Mouse (Mus musculus): ENCODE measurements around the gene Dnah2.
A peak's percentile ranks its signal among the peaks of the same experiment; 100 is the strongest.

The Dnah2 gene

DNA sequence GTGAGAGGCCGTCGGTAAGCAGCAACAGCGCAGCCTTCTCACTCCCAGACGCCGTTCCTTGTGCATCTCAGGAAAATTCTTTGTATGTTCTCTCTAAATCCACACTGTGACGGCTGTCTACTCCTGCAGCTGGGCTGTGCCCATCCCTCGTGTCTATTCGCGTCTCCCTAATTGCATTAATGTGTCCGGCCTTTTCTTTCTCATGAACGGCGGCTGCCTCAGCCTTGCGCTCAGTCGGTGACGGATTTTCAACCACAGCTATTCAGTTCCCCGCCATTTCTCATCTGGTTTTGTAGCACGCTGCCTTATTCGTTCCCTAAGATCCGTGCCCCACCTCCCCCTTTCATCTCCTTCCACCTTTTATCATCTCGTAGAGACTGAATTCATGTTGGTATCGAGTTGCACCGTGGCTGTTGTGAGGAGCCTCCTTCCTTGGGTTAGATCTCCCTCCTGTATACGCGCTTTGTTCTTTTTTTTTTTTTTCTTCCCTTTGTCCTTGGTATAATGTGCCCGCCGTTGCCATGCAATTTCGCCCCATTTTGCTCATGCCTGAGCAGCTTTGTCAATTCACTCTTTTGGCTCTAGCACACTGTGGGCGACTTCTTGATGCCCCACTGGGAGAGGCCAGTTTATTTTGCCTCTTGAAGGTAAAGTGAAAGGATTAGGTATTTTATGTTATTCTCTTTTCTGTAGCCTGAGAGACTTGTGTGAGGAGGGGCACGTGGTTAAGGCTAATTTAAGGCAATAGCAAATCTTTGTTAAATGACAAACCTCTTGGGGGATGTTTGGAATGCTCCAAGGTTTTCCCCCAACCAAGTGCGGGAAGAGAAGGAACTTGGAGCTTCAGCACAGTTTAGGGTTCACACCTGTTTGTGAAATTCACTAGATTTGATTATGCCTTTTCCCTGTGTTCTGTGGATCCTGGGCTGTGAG lies 21.5 kb downstream of the Dnah2 start:
- DNase-seq = peak; percentile 47

DNA sequence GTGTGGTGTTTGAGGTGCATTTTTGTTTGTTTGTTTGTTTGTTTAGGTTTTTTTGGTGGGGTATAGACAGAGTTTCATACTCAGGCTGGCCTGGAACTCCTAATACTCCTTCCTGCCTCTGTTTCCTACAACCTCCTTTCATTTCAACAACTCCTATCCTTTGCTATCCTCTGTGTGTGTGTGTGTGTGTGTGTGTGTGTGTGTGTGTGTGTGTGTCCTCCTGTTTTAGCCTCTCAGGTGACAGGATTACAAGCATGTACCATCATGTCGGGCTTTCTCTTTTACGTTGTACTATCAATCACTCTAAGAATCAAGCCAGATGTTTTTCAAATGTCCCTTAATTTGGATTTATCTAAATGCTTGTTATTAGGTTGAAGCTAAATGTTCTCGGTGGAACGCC lies 22.3 kb downstream of the Dnah2 start:
- no peak for DNase-seq

DNA sequence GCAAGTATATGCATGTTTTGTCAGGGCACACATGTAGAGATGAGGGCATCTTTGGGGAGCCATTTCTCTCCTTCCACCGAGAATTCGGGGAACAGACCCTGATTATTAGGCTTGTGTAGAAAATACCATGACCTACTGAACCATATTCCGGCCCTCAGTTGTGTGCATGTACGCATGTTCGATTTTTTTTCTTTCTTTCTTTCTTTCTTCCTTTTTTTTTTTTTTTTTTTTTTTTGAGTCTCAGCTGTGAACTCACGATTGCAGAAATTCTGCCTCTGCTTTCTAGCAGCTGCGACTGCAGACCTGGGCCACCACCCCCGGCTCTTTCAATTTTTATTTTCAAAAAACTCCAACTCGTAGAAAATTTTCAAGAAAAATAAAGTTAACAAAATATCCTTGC lies 23.2 kb downstream of the Dnah2 start:
- DNase-seq = no peak

DNA sequence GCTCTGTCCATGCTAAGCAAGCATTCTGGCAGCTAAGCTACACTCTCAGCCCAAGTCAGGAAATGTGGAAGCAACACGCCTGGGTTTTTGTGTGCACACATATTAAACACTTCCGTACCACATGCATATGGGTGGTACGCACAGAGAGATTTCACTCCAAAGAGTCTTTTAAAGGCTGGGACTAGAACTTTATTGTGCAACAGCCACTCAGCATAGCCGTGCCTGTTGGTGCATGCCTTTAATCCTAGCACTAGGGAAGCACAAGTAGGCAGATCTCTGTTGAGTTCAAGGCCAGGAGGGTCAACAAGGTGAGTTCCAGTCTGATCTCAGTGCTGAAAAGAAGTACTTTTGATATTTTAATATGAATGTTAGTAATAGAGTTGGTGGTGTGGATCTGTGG lies 25.3 kb downstream of the Dnah2 start:
- DNase-seq = no peak

DNA sequence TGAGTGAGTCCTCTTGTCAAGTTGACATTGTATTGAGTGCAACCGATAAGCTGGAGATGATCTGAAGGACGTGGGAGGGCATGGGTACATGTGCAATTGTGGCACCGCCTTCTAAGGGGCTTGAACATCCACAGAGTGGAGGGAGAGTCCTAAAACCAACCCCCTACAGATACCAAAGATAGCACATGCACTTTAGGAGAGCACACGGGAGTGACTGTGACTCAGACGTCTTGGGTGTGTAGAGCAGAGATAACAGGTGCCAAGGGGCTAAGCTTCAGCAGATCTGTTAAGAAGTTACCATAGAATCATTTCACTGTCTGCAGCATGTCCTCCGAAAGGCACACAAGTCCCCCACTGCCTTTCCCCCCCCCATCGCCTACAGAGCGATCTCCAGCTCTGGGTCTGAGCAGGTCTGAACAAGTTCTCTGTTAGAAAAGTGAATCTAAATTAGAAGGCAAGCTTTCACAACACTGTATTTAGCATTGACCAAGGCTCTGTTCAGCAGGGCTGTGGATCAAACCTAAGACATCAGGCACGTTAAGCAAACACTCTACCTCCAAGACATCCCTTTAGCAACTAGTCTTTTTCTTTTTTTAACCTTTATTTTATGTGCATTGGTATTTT lies 27.3 kb downstream of the Dnah2 start:
- no peak for DNase-seq

DNA sequence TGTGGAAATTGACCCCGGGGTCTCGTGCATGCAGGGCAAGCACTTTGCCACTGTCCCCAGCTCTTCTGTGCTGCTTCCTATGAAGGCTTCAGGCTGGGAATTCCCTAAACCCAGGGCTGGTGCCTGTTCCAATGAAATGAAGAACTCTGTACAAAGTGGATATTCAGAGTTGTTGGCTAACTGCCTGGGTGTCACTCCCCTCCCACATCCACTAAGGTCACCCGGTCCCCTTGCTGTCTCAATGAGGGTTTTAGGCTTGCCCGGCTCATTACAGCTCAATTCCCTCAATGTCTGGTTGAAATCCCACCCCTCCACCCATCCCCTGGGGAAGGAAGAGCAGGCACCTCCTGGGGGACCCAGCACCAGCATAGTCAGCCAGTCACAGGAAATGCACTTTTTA lies 28.9 kb downstream of the Dnah2 start:
- no peak for DNase-seq

DNA sequence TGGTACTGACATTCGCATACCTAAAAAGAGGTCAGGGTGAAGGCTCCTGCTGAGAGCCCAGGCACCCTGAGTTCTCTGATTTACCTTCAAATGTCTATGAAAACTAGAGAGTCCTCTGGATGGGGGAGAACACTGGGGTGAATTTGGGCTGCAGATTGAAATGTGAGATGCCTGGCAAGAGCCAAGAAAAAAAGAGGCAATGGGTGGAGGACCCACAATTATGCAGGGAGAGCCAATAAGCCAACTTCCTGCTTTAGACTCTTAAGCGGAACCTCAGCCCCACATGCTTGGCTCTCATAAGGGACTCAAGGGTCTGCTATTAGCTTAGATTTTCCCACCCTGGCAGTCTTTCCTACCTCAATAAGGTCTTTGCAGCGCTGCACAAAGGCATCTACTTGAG lies 32.2 kb downstream of the Dnah2 start:
- DNase-seq = no peak

DNA sequence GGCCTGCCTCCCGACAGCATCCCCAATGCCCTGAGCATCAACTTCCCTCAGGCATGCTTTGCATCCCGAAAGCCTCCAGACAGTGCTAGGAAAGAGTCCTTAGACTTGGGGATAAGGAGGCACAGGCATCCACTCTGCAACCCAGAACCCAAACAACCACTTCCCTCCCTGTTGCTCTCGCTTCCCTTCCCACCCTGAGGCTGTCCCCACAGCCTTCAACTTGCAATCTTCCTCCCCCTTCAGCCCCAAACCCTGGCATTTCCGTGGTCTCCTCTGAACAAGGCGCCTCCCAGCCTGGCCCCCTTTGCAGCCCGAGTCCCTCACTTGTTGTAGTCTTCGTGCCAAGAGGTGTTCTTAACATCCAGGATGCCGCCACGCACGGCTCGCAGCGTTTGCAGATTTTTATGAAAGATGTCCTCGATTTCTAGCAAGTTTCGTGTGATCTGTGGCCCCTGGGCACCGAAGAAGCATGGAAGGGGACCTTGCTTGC lies 32.7 kb downstream of the Dnah2 start:
- DNase-seq = no peak

DNA sequence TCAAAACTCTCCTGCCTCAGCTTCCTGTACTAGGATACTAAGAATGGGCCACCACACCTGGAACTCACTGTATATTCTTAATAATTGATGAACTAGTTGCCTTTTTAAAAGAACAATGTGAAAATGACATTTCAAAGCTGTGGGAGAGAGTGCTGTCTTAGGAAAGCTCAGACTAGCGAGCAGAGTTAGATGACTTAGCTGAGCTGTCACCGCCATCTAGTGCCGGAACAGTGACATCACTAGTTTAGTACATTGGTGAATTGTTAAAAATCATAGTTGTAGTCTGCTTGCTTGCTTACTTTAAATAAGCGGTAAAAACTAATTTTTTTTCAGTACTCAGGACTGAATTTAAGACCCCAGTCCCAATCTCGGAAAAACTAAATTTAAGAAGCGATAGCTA lies 35.1 kb downstream of the Dnah2 start:
- DNase-seq = peak; percentile 68

DNA sequence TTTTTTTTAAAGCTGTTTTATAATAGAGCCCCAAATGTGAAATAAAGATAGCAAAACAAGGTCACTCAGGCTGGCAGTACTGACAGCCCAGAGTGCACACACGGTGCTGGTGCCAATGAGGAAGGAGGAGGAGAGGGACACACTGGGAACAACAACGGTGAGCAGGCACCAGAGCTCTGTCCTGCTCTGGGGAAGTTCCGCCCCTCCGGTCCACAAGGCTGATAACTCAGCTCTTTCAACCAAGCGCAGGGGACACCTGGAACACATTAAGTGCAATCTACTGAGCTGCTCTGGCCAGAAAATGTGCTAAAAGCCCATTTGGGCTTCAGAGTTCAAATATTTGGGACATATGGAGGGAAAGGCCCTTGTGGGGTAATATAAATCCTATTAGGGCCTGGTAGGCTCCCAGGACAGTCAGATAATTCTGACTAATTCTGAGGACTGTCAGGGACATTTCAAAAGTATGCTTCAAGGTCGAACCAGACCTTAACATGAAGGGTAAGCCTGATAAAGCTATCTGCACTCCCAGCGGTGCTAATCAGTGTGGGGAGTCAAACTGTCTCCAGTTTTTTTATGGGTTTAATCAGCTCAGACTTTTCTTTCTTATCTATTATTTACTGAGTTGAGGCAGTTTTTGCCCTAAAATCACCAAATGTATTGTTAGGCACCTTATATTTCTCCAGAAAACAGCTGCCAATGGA lies 38.0 kb downstream of the Dnah2 start:
- DNase-seq = no peak

DNA sequence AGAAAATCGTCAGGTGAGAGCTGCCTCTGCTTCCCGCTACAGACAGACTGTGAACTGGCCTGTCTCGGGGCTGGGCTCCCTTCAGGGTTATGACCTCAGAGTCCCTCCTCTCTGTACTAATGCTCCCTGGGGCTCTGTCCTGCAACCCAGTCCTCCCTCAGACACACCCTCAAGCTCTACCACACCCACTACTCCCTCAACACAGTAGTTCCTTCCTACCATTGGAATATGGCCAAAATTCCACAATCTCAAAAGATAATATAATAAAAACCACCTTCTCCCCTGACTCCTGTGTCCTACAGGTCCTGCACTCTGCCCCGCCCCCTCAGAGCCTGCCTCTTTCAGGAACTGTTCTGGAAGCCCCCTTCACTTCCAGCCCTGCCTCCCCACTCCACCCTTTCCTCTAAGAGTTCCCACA lies 45.0 kb downstream of the Dnah2 start:
- DNase-seq = no peak

DNA sequence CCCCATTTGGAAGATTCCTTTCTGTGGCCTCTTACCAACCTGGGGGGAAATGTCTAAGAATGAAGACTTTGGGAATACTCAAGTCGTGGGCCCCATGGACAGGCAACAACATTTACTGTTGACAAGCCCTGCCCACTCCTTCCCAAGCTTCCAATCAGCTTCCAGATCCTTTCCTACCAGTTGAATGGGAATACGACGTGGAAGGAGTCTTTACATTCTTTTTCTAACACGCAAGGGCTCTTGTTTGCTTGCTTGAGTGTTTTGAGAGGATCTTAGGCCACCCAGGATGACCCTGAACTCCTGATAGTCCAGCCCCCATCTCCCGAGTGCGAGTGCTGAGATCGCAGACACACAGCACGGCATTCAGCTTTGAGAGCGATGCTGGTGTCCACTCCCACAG lies 47.4 kb downstream of the Dnah2 start:
- no peak for DNase-seq

DNA sequence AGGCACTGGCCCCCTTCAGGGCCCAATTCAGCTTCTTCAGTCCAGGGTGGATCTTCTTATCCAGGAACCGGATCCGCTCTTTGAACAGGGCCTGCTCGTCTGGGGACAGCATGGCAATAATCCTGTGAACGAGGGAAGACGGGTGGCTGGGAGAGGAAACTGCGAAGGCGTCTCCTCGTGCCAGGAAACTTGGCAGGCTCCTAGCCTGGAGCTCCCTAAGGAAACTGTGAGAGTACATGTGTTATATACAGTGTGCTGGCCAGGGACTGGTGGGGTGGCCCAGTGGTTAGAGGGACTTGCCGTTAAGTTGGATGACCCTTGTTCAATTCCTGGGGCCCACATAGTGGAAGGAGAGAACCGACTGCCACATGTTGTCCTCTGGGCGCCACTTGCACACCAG lies 49.8 kb downstream of the Dnah2 start:
- DNase-seq = peak; percentile 45

DNA sequence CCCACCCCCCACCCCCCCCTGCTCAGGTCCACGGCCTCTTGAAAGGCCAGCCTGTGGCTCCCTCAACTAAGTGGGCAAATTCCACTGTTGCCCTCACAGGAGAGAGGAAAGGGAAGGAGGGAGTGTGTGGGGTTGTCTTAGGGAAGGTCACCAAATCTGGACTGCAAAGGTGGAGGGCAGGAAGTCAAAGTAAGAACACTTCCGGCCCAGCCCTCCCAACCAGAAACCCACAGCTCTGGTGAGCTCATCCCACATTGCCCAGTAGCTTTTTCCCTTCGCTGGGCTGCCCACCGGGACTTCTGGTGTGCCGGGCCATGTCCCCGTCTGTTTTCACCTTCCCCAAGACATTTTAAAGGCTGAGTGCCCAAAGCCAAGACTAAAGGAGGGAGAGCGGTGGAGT lies 57.2 kb downstream of the Dnah2 start:
- DNase-seq = no peak

DNA sequence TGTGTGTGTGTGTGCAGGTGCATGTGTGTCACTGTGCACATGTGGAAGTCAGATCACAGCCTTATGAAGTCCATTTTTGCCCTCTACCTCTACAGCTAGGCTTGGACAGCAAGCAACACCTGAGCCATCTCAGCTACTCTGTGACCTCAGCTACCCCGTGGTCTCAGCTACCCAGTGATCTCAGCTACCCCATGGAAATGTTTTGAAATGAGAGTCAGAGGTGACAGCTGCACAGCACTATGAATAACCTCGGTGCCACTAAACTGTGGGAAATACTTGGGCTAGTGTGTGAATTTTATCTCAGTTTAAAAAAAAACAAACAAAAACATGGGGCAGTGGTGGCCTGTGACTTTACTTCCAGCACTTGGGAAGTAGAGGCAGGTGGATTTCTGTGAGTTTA lies 58.0 kb downstream of the Dnah2 start:
- DNase-seq = no peak

DNA sequence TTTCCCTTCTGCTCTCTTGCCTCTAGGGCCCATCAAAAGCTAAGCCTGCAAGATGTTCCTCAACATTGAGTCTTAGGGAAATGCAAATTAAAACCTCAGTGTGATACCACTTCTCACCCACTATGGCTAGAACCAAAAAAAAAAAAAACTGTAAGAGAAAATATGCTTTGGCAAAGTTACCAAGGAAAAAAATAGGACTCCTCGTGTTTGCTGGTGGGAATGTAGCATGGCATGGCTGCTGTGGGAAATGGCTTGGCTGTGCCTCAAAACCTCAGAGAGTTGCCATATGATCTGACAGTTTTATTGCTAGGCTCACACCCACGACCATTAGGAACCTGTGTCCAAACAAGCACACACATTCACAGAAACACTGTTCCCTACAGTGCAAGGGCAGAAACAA lies 61.4 kb downstream of the Dnah2 start:
- DNase-seq = no peak

DNA sequence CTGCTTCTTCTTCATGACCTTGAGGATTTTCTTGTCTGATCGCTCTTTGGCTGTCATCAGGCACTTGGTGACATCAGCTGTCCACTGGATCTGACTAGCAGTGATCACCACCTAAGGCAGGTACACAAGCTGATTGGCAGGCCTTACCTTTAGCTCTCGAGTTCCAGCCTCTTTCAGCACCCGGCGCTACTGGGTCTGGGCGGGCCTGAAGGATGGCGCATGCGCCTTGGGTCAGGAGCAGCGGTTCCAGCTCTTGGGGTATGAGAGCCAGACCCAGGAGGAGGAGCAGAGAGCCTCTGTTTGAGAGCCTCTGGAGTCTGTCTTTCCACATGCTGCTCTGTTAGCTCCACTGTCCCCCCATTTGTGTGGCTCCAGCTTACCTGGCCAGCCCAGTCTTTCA lies 71.3 kb downstream of the Dnah2 start:
- no peak for DNase-seq

DNA sequence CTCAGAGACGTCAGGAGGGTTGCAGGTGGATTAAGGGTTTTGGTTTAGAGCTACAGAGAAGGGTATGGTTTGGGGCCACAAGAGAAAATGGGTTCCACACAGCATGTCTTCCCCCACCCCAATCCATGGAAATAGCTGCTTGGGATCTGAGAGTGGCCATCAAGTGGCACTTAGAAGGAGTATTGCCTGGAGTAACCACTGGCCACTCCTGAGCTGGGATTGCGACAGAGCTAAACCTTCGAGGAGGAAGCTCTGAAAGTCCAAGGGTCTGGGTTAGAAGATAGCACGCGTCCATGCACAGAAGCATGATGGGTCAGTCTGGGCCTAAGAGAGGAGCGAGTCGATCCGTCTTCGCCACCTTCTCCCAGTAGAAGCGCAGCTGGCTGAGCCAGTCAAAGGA lies 72.1 kb downstream of the Dnah2 start:
- no peak for DNase-seq

DNA sequence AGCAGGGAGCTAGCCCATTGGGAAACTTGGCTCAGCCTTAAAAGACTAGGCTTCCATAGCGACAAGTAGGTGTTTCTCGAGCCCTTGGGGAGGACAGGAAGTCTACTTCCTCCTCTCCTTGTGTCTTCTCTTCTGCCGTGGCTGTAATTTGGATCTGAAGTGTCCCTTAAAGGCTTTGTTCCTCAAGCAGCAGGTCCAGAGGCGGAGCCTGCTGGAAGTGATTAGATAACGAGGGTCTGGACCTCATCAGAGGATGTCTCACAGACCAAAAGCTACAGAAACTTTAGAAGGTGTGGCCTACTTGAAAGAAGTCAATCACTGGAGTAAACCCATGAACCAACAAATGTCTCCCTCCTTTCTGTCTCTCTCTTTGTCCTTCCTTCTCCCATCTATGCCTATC lies 74.2 kb downstream of the Dnah2 start:
- no peak for DNase-seq

DNA sequence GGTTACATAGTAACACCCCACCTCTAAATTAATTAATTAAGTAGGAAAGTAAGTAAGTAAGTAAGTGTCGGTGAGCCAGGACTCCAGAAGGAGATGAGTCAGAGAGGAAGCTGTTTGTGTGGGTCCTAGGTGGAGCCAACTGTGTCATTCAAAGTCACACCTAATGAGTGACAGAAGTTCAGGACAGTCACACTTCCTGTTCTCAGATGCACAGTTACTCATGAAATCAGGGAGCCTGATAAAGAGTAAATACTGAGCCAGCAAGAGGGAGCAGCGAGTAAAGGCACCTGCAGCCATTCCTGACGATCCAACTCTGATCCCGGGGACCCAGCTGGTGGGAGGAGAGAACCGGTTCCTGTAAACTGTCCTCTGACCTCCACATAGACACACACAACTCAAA lies 76.2 kb downstream of the Dnah2 start:
- no peak for DNase-seq

DNA sequence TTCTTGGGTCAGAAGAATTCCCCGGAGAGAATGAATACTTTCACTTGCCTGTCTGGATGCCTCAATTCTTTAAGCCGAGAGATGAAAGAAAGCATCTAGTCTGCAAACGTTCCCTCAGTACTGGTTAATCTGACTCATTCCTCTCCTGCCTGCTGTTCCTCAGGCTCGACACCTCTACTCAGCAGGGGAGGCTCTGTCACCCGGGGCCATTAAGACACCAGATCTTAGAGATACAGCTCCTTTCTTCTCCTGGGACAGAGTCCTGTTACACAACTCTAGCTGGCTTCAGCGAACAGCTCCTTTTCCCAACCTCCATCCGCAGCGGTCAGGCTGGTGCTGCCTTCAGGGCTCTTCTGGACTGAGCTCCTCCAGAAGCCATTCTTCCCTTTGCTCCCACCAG lies 77.4 kb downstream of the Dnah2 start:
- DNase-seq = no peak

DNA sequence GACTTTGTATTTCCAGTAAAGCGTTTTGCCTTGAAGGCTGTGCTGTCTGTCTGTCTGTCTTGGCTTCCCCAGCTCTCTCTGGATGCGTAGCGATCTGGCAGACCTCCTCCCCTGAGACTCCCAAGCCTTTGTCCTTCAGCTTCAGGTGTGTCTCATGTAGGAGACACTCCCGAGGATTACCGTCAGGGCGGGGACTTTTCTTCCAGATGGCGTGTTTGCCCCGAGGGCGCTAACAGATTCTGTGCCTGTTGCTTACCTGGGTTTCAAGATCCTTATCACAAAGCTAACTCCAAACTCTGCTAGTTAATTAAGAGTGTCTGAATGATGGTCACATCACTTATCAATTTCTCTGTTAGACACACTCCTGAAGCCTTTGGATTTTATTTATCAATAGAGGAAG lies 79.6 kb downstream of the Dnah2 start:
- no peak for DNase-seq

DNA sequence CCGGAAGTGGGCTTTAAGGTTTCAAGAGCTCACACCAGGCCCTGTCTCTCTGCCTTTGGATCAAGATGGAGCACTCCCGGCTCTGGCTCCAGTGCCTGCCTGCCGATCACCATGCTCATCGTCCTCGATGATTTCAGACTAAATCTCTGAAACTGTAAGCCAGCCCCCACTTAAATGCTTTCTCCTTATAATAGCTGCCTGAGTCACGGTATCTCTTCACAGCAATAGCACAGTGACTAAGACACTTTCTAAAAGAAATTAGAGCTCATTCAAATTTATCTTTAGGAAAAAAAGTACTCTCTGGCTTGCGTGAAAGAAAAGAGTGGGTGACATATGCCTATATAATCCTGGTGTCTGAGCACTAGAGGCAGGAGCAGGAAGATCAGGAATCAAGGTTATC lies 84.9 kb downstream of the Dnah2 start:
- no peak for DNase-seq

DNA sequence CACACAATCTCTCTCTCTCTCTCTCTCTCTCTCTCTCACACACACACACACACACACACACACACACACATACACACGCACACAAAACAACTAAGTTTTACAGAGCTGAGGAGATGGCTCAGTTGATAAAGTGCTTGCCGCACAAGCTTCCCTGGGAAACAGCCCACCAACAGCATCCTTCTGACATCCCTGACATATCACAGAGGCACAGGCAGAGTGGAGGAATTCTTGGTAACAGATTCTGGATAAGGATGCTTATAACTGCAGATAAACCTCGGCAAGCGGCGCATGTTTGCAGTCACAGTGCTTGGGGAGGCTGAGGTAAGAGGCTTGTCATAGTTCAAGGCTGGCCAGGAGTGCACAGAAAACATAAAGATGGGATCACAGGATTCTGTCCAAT lies 87.3 kb downstream of the Dnah2 start:
- no peak for DNase-seq
